Mouse (Mus musculus) A20 (cell line): ENCODE measurements around the gene Trp53.
"Not testable (repeated sequence)": the region's sequence is repeated elsewhere in the genome, so short reads cannot be mapped to it uniquely, and the experiment has no call there.

Experiments
- DNase-seq: peaks from one replicate; pipeline ENCODE4 v3.0.0-alpha.2; 2011; ENCODE audit warnings: low read depth, low spot score

The Trp53 gene

DNA sequence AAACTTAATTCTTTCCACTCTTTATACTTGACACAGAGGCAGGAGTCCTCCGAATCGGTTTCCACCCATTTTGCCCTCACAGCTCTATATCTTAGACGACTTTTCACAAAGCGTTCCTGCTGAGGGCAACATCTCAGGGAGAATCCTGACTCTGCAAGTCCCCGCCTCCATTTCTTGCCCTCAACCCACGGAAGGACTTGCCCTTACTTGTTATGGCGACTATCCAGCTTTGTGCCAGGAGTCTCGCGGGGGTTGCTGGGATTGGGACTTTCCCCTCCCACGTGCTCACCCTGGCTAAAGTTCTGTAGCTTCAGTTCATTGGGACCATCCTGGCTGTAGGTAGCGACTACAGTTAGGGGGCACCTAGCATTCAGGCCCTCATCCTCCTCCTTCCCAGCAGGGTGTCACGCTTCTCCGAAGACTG is at the start of gene Trp53, which contains the start of gene Wrap53:
TSS of gene Trp53 (plus strand) at position 269 of the 424 bp plus-strand sequence.
TSS of gene Wrap53 (minus strand) at position 165 of the 424 bp plus-strand sequence.
- DNase-seq: peak; percentile 87

- DNase-seq: peak; percentile 26
Observed at GRCm38 (mm10) chr11:69530755-69531154, 49.4 kb upstream of the Trp53 start.

DNA sequence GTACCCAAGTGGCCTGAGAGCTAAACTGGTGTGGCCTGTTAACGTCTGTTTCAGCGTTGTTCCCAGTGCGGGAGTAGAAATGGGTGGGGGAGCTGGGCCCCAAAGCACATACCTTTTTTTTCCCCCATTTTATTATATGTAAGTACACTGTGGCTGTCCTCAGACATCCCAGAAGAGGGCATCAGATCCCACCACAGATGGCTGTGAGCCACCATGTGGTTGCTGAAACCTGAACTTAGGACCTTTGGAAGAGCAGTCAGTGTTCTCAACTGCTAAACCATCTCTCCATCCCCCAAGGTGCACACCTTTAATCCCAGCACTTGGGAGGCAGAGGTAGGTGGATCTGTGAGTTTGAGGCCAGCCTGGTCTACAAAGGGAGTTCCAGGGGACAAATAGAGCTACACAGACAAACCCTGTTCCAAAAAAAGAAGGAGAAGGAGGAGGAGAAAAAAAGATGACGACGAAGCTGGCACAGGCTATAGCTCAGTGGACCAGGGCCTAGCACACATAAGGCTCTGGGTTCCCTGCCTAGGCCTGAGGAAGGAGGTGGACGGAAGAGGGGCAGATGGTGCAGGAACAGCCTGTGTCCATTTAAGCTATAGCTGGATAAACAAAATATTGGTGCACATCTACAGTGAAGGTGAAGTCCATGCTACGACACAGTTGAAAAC is 47.5 kb upstream of the Trp53 start:
- DNase-seq: no peak

GRCm38 (mm10) chr11:69534990-69535389 is 45.2 kb upstream of the Trp53 start:
- DNase-seq: peak; percentile 26

DNA sequence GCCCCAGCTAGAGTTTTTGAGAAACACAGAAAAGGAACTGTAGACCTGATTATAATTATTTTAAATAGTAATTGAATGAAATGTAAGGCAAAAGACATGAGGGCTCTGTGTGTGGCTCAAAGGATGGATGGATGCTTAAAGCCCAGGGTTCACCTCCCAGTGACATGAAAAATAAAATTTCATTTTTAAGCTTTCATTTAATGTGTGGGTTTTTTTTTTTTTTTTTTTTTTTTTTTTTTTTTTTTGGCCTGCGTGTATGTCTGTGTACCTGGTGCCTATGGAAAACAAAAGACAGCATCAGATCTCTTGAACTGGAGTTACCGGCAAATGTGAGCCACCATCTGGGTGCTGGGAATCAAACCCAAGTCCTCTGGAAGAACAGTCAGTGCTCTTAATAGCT is 39.5 kb upstream of the Trp53 start:
- no peak for DNase-seq

DNA sequence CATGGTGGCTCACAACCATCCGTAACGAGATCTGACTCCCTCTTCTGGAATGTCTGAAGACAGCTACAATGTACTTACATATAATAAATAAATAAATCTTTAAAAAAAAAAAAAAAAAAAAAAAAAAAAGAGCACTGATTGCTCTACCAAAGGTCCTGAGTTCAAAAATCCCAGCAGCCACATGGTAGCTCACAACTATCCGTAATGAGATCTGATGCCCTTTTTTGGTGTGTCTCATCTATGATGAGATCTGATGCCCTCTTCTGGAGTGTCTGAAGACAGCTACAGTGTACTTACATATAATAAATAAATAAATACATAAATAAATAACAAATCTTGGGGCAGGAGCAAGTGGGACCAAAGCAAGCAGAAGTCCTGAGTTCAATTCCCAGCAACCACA is 38.4 kb upstream of the Trp53 start:
- DNase-seq: not testable (repeated sequence)

GRCm38 (mm10) chr11:69543598-69543997 is 36.6 kb upstream of the Trp53 start:
- DNase-seq: no peak

GRCm38 (mm10) chr11:69545957-69546356 is 34.2 kb upstream of the Trp53 start:
- no peak for DNase-seq

- DNase-seq: peak; percentile 53
Observed at GRCm38 (mm10) chr11:69546423-69547053, 33.6 kb upstream of the Trp53 start.

GRCm38 (mm10) chr11:69547071-69547470 is 33.1 kb upstream of the Trp53 start:
- DNase-seq: peak; percentile 30

DNA sequence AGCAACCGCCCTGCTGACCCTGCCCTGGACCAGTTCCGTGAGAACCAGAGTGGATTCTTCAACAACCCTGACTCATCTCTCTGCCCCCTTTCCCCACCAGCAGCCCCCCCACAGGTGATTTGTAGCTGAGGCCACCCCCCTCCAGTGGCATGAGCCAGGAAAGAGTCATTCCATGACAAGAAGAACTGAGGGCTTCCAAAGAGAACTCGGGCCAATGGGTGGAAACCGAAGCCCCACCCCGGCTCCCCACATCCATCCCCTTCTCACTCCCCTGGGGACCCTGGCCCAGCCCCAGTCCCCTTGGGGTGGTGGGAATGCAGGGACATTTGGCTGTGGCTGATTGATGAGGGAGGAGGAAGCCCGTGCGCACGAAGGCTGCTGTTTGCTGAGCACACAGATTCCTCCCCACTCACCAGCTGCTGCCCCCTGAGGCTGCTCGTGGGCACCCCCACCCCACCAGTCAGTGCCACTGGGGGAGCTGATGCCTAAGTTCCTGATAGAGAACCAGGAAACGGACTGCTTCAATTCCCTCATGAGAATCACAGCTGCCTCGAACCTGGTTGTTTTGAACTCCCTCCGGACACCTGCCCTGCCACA is 31.0 kb upstream of the Trp53 start, which contains the start of gene Dnah2:
TSS of gene Dnah2 (minus strand) at position 51 of the 597 bp plus-strand sequence.
- no peak for DNase-seq

DNA sequence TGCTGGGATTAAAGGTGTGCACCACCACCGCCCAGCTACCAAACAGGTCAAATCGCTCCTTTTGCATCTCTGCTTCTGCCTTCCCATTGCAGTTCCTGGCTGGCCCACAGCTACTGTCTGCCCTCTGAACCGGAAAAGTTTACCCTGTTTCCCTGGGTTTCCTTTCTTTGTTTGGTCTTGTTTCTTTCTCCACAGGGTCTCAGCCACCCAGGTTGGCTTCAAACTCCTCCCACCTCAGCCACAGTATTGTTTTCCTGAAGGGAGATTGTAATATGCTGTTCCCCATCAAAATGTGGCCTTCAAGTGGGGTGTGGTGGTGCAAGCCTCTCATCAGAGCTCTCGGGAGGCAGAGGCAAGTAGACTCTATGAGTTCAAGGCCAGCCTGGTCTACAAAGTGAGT is 28.8 kb upstream of the Trp53 start:
- no peak for DNase-seq

DNA sequence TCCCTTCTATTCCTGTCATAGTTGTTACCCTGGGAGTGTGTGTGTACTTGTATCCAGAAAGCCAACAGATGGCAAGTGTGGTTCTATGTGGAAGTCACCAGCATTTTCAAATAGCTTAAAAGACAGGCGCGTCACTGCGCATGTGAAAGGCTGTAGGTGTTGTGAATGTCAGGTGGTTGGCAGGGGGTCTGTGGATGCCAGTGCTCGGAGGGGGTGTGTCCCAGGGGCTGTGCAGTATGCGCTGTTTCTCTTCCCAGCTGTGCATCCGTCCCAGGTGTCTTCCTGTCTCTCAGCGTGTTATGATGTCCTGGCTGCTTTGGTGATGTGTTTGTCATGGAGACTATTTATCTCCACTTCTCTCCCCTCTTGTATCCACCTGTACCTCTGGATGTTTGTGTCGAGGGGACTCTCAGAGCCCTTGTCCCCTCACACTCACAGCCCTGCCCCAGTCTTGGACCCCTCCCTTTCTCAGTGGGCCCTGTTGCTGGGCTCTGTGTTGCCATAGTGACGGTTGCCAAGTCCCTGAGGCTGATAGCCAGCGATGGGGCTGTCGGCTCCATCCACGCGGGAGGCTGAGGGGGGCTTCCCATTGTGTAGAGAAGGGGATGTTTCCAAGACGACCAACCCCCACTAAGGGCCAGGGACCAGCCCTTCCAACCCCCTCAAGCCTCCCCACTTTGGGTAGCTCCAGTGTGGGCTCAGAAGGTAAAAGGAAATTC is 27.4 kb upstream of the Trp53 start:
- no peak for DNase-seq

GRCm38 (mm10) chr11:69553341-69553721 is 26.8 kb upstream of the Trp53 start:
- DNase-seq: no peak

DNA sequence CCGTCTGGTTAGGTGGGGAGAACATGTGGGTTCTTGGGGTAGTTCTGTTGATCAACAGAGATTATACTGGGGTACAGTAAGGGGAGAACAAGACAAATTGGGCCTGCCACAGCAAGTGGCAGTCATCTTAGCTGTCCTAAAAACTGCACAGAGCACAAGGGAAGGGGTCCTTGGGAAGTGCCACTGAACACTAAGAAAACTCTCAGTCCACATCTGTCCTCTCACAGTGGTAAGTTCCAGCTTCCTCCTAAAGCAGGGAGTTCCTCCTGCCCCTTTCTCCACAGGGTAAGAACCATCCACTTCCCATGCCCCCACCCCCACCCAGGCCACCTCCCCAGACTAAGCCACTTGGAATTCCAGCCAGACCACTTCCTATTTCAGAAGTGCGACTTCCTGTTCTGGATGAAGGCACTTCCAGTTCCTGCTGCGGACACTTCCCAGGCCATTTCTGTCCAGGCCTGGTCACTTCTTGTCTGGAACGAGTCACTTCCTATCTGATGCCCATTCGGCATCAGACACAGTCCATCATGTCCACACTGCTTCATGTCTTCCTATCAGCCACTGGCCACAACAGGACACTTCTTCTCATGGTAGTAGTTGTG is 25.5 kb upstream of the Trp53 start:
- no peak for DNase-seq

- DNase-seq: no peak
Observed at GRCm38 (mm10) chr11:69557381-69557958, 22.7 kb upstream of the Trp53 start.

DNA sequence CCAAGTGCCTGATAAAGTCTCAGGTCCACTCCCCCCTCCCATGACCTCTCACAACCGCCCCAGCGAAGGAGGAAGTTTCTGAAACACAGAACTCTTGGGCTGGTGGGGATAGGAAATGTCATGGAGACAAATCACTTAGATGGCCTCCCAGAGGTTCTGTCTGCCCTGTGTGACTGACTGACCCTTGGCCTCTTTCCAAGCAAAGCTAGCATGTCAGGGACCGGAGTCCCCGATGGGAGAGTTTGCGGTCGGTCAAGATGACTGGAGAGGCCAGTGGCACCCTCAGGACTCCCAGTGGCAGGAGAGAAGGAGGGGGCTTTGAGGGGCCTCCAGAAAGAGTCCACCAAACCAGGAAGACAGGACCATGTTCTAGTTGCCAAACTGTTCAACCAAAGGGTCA is 21.4 kb upstream of the Trp53 start:
- DNase-seq: no peak

GRCm38 (mm10) chr11:69559183-69559582 is 21.0 kb upstream of the Trp53 start:
- DNase-seq: no peak

GRCm38 (mm10) chr11:69559851-69560765 is 20.1 kb upstream of the Trp53 start, which contains the start of gene Efnb3:
Efnb3 (minus strand) TSS chr11:69560205.
- no peak for DNase-seq
